Mouse (Mus musculus): ENCODE measurements around the gene Haus4.

Gene Haus4

DNA sequence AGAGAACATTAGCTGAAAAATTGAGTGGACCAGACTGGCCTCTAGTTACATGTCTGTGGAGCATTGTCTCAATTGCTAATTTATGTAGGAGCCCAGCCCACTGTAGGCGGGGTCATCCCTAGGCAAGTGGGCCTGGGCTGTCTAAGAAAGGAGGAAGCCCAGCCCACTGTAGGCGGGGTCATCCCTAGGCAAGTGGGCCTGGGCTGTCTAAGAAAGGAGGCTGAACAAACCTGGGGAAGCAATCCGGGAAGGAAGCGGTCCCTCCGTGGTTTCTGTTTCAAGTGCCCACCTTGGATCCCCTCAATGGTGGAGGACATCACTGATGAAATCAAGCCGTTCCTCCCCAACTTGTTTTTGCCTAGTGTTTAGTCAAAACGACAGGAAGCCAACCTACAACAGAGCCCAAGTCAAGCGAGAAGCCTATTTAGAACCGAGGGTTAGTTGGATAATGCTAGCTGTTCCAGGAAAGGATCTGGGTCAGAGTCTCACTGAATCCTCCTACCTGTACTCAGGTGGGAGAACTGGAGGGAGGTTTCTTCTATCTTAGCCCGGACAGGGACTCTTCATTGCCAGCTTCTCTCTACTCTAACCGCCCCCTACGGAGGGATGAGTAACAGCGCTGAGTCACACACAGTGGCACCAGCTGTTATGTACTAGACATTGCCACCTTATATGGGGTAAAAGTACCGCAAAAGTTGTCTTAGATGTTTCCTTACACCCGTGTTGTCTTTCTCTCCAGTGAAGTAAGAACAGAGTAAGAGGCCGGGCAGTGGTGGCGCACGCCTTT is 61.9 kb downstream of the Haus4 start:
- DNase-seq, result no peak
